Mouse (Mus musculus) midbrain, embryonic 12.5 days (tissue): ENCODE measurements around the gene Slit3. TPM values are rescaled to one million over a fixed set of nuclear protein-coding genes. Genes with fewer than 3 reads are reported as not detected.

ENCODE experiments used
- ATAC-seq: fragments of 200-750 bp; cut with Nextera tagmentation; 2 replicates; pipeline ENCODE4 v1.8.0; 2017; ENCODE audit warnings: low read depth, moderate TSS enrichment, moderate library complexity; ENCODE audit not compliant: low FRiP score
- H3K27ac ChIP-seq: fragments of 300-500 bp; sonication (generic); replicated peaks from 2 replicates; pipeline ENCODE4 v1.5.1; 2016; ENCODE audit warnings: mild to moderate bottlenecking
- H3K27me3 ChIP-seq: fragments of 300-500 bp; sonication (generic); 2 replicates; pipeline ENCODE4 v1.6.1; 2016; ENCODE audit warnings: mild to moderate bottlenecking
- H3K36me3 ChIP-seq: fragments of 300-500 bp; sonication (generic); 2 replicates; pipeline ENCODE4 v1.6.1; 2016
- H3K4me1 ChIP-seq: fragments of 300-500 bp; sonication (generic); 2 replicates; pipeline ENCODE4 v1.6.1; 2016
- H3K4me2 ChIP-seq: fragments of 300-500 bp; sonication (generic); replicated peaks from 2 replicates; pipeline ENCODE4 v1.6.1; 2016; ENCODE audit warnings: mild to moderate bottlenecking, moderate library complexity
- H3K4me3 ChIP-seq: fragments of 300-500 bp; sonication (generic); 2 replicates; pipeline ENCODE4 v1.5.1; 2016; ENCODE audit warnings: mild to moderate bottlenecking
- H3K9ac ChIP-seq: fragments of 300-500 bp; sonication (generic); replicated peaks from 2 replicates; pipeline ENCODE4 v1.6.1; 2016; ENCODE audit warnings: mild to moderate bottlenecking, moderate library complexity
- H3K9me3 ChIP-seq: fragments of 300-500 bp; sonication (generic); 2 replicates; pipeline ENCODE4 v1.6.1; 2016; ENCODE audit warnings: mild to moderate bottlenecking
- WGBS: fragments of 180-500 bp; shearing (Covaris S2); methylation state at CpG from one replicate; pipeline ENCODE4 v1.1.7; 2016; 5-methylcytosine and 5-hydroxymethylcytosine counted together
- polyA plus RNA-seq: library from polyadenylated mRNA; unstranded; fragments of >200 nt; fragmentation: Nextera tagmentation; extraction: Ambion mirVana; gene quantifications from 2 replicates; pipeline ENCODE4 v1.2.1, GENCODE M21; 2016

Slit3 gene
- polyA plus RNA-seq, 1 experiment from 2014 or later = 16.2 TPM

DNA sequence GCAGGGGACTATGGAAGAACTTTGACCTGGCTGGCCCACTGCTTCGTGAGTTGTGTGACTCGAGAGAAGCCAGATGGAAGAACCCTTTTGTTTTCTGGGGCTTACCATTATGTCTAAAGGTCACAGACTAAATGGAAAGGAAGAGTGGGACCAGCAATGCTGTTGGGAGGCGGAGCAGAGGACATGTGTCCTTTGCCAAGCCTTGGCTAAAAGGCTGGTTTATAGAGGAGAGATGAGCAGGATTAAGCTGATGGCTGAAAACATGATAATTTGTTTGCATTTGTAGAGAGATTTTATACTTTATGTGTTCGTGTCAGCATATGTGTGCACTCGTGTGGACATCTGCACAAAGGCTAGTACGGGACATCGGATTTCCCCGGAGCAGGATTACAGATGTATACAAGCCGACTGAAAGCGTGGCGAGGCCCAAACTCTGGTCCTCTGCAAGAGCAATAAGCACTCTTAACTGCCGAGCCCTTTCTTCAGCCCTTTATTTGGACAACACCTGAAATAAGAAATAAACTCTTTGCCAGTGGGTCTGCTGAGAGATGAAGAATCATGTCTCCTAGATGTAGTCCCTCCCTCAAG, 197.5 kb downstream of the Slit3 start:
- H3K4me3 ChIP-seq = no peak overlapping the region
- H3K4me2 ChIP-seq = no peak overlapping the region
- H3K9ac ChIP-seq = no peak overlapping the region
- H3K4me1 ChIP-seq = peaks cover 18% of the 10 kb centered on the region
- ATAC-seq = 0 out of 2 replicates have a peak, but pooled peaks have one; percentile 27
- peaks cover 88% of the 10 kb centered on the region for H3K27me3 ChIP-seq
- no peaks in the 10 kb centered on the region for H3K36me3 ChIP-seq
- H3K9me3 ChIP-seq = no peaks in the 10 kb centered on the region
- WGBS = 18% methylated on average over 12 of the region's 12 CpGs
- H3K27ac ChIP-seq = peak overlapping the region; percentile 46; the same call in 1 of the 2 replicates

DNA sequence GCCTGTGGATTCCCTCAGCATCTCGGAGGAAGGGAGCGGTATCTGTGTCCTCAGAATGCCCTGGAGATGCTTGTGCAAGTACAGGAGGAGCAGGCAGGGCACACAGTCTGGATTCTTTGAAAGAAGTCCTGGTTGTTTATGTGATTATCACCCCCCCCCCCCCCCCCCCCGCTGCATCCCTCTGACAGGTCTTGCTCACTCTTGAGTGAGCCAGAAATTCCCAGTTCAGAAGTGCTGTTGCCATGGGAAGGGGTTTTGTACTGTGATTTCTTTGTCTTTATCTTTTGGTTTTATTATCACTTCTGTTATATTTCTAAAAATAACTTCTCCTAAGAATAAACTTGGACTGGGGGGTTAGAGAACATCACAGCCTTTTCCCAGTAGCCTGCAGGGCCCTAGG, 199.5 kb downstream of the Slit3 start:
- H3K27me3 ChIP-seq = peaks cover 88% of the 10 kb centered on the region

DNA sequence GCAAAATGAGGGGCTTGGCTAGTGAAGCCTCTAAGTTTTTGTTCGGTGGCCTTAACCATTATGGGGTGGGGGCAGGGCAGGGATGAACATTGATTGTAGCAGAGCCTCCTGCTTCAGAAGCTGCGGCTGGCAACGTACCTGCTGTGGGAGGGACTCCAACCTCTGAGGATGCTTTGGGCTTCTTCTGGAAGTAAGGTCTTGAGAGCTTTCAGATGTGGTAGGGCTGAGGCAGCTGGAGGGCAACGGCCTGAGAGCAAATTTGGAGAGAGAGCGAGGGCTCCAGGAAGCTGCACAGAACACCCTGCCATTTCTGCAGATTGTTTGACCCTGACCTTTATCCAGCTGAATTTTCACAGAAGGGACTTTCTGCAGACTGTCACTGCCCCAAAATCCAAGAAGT, 203.4 kb downstream of the Slit3 start:
- no peak overlapping the region for H3K27ac ChIP-seq
- no peak overlapping the region for H3K4me2 ChIP-seq
- H3K4me3 ChIP-seq = no peak overlapping the region
- H3K9me3 ChIP-seq = no peaks in the 10 kb centered on the region
- peaks cover 98% of the 10 kb centered on the region for H3K27me3 ChIP-seq
- no peak for ATAC-seq
- H3K9ac ChIP-seq = no peak overlapping the region
- H3K4me1 ChIP-seq = peaks cover 7% of the 10 kb centered on the region
- no peaks in the 10 kb centered on the region for H3K36me3 ChIP-seq
- WGBS = 63% methylated on average over 5 of the region's 5 CpGs

More for the DNA sequence above, 199.5 kb downstream of the Slit3 start:
- Histone ChIP-seq H3K36me3 (no peaks in the 10 kb centered on the region), H3K27ac (no peak overlapping the region), H3K9me3 (no peaks in the 10 kb centered on the region), H3K9ac (no peak overlapping the region), H3K4me3 (no peak overlapping the region), H3K4me1 (peaks cover 17% of the 10 kb centered on the region), H3K4me2 (no peak overlapping the region)
- no peak for ATAC-seq
- WGBS = 89% methylated on average over 2 of the region's 3 CpGs

DNA sequence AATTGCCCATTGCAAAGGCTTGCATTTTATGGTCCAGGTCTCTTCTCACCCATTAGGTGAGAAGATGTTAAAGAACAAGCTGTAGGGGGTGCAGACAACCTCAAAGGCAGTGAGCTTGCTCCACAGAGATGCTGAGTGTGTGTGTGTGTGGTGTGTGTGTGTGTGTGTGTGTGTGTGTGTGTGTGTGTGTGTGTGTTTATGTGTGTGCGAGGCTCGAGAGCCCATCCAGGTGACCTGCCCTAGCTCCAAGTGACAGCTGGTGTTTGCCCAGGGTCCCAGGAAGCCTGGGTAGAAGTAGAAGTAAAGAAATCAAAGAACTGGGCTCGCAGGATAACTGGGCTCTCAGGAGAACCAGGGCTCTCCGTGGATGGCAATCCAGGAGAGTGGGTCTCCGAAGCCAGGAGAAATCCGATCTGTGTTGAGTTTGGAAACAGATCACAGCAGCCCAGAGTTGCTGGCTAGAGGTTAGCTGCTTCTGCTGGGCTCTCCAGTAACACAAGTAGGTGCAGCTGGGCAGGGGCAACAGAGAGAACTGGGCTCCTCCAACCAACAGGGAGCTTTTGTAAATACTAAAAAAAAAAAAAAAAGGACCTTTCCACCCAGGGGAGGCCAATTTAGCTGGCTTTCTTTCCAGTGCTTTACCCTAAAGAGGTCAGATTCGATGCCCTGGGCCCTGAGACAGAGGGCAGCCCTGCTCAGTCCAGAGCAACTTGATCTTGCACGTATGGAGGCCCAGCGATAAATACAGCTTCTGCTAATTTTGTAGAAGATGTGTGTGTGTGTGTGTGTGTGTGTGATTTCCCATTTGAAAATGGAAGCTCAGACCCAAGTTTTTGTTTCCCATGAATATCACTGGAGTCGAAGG, 204.3 kb downstream of the Slit3 start:
- Histone ChIP-seq H3K27me3 (peaks cover 98% of the 10 kb centered on the region), H3K4me2 (no peak overlapping the region), H3K27ac (no peak overlapping the region), H3K9me3 (no peaks in the 10 kb centered on the region), H3K4me1 (peaks cover 7% of the 10 kb centered on the region), H3K36me3 (no peaks in the 10 kb centered on the region), H3K4me3 (no peak overlapping the region), H3K9ac (no peak overlapping the region)
- WGBS = 42% methylated on average over 10 of the region's 10 CpGs
- no peak for ATAC-seq

DNA sequence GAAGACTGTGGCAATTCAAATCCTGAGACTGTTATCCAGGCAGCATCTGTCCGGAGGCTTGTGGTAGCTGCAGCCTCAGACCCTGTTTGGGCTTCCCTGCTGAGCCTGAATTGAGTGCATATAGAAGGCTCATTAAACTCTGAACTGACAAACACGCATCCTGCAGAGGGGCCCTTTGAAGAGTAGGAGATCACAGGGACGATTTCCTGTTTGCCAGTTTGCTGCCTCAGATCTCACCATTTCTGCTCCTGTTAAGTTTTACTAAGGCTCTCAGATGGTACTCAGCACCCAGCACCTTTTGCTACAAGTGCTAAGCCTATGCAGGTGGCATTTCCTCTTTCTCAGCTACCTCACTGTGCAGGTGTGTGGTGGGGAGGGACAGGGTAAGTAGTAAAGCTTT, 205.3 kb downstream of the Slit3 start:
- no peak for ATAC-seq
- 2% methylated on average over 3 of the region's 3 CpGs for WGBS
- no peaks in the 10 kb centered on the region for H3K36me3 ChIP-seq
- no peak overlapping the region for H3K4me3 ChIP-seq
- peaks cover 98% of the 10 kb centered on the region for H3K27me3 ChIP-seq
- no peak overlapping the region for H3K9ac ChIP-seq
- no peaks in the 10 kb centered on the region for H3K9me3 ChIP-seq
- no peak overlapping the region for H3K4me2 ChIP-seq
- no peak overlapping the region for H3K27ac ChIP-seq
- H3K4me1 ChIP-seq = peaks cover 7% of the 10 kb centered on the region

DNA sequence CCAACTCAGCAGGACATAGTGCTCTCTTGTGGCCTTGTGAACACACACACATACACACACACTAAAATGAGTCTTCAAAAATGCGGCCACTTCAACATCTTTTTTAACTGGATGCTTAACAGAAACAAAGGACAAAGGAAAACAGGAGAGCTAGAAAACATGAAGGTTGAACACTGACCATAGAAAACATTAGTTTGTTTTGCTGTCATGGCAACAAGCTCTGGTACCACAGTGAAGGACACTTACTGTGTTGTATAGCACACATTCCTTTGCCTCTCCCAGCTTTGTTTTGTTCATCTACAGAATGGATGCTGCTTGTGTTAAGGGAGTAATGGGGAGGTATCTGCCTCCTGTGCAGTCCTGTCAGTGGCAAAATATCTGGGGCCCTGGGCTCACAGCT, 206.9 kb downstream of the Slit3 start:
- H3K27ac ChIP-seq = no peak overlapping the region
- no peaks in the 10 kb centered on the region for H3K36me3 ChIP-seq
- ATAC-seq = no peak
- 90% methylated on average over 1 of the region's 1 CpGs for WGBS
- H3K27me3 ChIP-seq = peaks cover 98% of the 10 kb centered on the region
- H3K9ac ChIP-seq = no peak overlapping the region
- no peak overlapping the region for H3K4me3 ChIP-seq
- no peak overlapping the region for H3K4me2 ChIP-seq
- peaks cover 7% of the 10 kb centered on the region for H3K4me1 ChIP-seq
- no peaks in the 10 kb centered on the region for H3K9me3 ChIP-seq

DNA sequence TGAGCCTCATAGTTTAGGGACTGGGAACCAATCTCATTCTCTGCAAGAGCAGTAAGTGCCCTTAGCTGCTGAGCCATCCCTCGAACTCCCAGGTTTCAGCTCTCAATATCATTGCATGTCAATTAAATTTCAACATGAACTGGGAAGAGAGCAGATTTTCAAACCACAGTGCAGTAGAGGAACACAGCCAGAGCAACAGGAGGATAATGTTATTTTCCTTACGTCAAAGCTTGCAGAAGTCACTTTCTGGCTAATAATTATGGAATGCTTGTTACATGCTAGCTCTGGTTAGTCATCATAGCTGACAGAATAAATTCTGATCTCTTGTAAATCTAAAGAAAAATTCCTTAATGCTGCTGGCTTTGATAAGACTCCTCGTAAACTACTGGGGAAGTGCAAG, 210.5 kb downstream of the Slit3 start:
- H3K4me1 ChIP-seq = peaks cover 2% of the 10 kb centered on the region
- H3K4me2 ChIP-seq = no peak overlapping the region
- no peak for ATAC-seq
- 86% methylated on average over 3 of the region's 3 CpGs for whole genome bisulfite sequencing
- H3K9ac ChIP-seq = no peak overlapping the region
- H3K36me3 ChIP-seq = no peaks in the 10 kb centered on the region
- no peaks in the 10 kb centered on the region for H3K9me3 ChIP-seq
- no peak overlapping the region for H3K27ac ChIP-seq
- no peak overlapping the region for H3K4me3 ChIP-seq
- peaks cover 93% of the 10 kb centered on the region for H3K27me3 ChIP-seq

DNA sequence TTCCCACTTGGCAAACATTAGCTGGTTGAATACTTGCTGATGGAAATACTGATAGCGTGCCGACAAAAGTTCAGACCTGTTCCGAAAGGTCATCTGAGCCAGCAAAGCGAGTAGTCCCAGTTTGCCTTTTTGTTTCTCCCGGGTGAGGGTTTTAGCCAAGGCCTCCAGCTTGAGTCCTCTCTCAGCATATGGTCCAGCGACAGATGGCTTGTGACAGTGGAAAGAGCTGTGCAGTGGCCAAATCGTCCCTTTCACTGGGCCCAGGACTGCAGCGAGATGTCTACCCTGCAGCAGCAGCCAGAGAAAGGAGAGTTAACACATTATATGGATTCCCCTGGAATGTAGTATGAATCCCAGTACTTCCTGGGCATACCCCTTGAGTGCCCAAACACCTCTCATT, 215.5 kb downstream of the Slit3 start:
- Histone ChIP-seq H3K36me3 (no peaks in the 10 kb centered on the region), H3K27me3 (peaks cover 78% of the 10 kb centered on the region), H3K4me2 (no peak overlapping the region), H3K9me3 (no peaks in the 10 kb centered on the region), H3K4me3 (no peak overlapping the region), H3K4me1 (no peaks in the 10 kb centered on the region), H3K9ac (no peak overlapping the region), H3K27ac (no peak overlapping the region)
- WGBS = 88% methylated on average over 8 of the region's 8 CpGs
- ATAC-seq = no peak

DNA sequence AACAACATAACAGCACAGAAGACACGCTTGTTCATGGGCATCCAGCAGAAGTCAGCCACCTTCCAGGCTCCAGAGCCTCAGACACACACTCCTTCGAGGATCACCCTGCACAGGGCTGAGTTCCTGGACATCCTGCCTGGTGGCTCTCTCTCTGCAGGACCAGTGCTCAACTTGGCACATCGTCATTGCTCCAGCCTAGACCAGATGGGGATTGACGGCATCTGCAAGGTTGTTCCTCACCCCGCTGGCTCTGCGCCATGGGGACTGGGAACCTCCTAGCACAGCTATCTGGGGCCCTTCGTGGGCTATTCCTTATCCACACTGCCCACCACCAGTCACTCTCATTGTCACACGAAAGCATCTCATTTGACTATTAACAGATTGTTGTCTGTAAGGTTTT, 216.5 kb downstream of the Slit3 start:
- Histone ChIP-seq H3K4me2 (no peak overlapping the region), H3K27me3 (peaks cover 72% of the 10 kb centered on the region), H3K36me3 (no peaks in the 10 kb centered on the region), H3K27ac (no peak overlapping the region), H3K9me3 (no peaks in the 10 kb centered on the region), H3K4me1 (no peaks in the 10 kb centered on the region), H3K9ac (no peak overlapping the region), H3K4me3 (no peak overlapping the region)
- 83% methylated on average over 8 of the region's 8 CpGs for WGBS
- ATAC-seq = no peak

DNA sequence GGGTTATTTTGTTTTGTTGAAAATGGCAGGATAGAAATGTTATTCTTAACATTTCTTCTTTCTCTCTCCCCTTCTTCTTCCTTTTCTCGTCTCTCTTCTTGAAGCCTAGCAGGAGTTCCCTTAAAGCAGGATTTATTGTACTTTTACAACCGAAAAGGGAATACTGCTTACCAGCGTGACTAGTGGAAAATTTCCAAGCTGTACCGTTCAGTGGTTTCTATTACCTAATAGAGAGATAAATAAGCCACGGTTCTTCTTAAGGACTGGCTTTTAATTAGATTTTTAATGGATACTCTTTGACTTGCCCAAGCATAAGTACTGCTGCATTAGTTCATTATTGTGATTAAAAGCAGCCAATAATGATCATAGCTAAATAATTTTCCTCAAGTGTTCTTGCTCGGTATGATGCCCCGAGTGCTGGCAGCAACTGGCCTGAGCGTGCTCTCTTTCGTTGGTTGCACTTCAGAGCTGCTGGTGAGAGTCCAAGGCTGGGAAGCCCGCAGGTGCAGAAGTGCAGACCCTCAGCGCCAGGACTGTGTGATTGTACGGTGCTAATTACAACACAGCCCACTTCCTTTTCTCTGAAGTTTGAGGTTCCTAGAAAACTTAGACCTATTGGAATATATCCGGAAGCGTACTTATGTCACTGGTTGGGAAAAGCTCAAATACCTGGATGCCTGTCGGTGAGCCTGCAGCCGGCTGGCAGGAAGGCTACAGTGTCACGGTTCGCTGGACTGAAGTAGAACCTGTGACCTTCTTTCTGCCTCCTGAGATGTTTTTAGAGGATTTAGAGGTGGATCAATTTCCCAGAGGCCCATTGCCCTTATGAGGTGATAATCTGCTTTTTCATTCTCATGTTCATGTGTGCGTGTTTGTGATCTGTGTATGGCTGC, 217.1 kb downstream of the Slit3 start:
- no peaks in the 10 kb centered on the region for H3K4me1 ChIP-seq
- WGBS = 80% methylated on average over 19 of the region's 19 CpGs
- no peak overlapping the region for H3K27ac ChIP-seq
- H3K27me3 ChIP-seq = peaks cover 70% of the 10 kb centered on the region
- H3K4me2 ChIP-seq = no peak overlapping the region
- no peaks in the 10 kb centered on the region for H3K36me3 ChIP-seq
- ATAC-seq = no peak
- H3K9ac ChIP-seq = no peak overlapping the region
- H3K9me3 ChIP-seq = no peaks in the 10 kb centered on the region
- no peak overlapping the region for H3K4me3 ChIP-seq

DNA sequence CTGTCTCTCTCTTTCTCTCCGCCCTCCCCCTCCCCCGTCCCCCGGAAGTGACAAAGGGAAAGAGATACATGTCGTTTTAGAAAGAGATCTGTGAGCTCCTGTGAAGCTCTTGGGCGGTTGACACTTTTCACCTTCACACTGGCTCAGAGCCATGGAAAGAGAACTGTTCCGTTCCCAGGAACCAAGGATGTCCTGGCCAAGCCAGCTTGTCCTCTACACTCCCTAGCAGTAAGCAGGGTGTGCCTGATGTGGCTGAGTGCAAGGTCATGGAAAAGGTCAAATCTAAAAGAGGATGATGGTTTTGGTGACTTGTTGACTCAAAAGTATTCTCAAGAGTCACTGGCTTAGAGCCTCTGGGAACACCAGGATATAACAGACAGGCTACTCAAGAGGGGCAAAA, 219.7 kb downstream of the Slit3 start:
- WGBS = 83% methylated on average over 6 of the region's 6 CpGs
- no peak overlapping the region for H3K27ac ChIP-seq
- no peak overlapping the region for H3K4me2 ChIP-seq
- H3K27me3 ChIP-seq = peaks cover 72% of the 10 kb centered on the region
- no peaks in the 10 kb centered on the region for H3K36me3 ChIP-seq
- no peak for ATAC-seq
- no peak overlapping the region for H3K4me3 ChIP-seq
- H3K9ac ChIP-seq = no peak overlapping the region
- no peaks in the 10 kb centered on the region for H3K9me3 ChIP-seq
- H3K4me1 ChIP-seq = no peaks in the 10 kb centered on the region

DNA sequence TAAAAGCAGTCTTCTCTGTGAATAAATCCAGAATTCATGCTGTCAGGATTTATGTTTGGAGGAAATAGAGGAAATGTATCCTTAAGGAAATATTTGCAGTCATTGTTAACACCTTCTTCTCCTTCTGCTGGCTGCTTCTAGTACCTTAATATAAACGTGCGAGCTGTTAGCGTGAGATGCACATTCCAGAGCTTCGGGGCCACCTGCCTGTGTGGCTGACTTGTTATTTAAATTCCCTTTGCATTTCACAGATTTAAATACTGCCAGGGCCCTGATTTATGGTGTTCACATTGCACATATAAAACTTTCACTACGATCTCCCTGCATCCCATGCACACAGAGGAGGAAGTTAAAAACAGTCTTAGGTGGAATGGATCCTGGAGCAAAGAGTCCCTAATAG, 221.5 kb downstream of the Slit3 start:
- 83% methylated on average over 5 of the region's 5 CpGs for WGBS
- Histone ChIP-seq H3K27ac (no peak overlapping the region), H3K9ac (no peak overlapping the region), H3K27me3 (peaks cover 75% of the 10 kb centered on the region), H3K4me1 (no peaks in the 10 kb centered on the region), H3K9me3 (no peaks in the 10 kb centered on the region), H3K4me2 (no peak overlapping the region), H3K4me3 (no peak overlapping the region), H3K36me3 (no peaks in the 10 kb centered on the region)
- no peak for ATAC-seq
